Mouse (Mus musculus) heart, postnatal 0 days (tissue): ENCODE measurements around the gene Aoah. TPM values are rescaled to one million over a fixed set of nuclear protein-coding genes. Genes with fewer than 3 reads are reported as not detected.

ENCODE experiments used
- ATAC-seq: fragments of 200-750 bp; cut with Nextera tagmentation; 2 replicates; pipeline ENCODE4 v1.8.0; 2017; ENCODE audit warnings: low read depth, moderate number of reproducible peaks, moderate library complexity; ENCODE audit not compliant: insufficient read depth
- DNase-seq: peaks from one replicate; pipeline ENCODE4 v3.0.0-alpha.2; 2016; ENCODE audit warnings: low spot score
- H3K27ac ChIP-seq: fragments of 300-500 bp; sonication (generic); 2 replicates; pipeline ENCODE4 v1.5.1; 2014; ENCODE audit warnings: low read depth, mild to moderate bottlenecking
- H3K27me3 ChIP-seq: fragments of 300-500 bp; sonication (generic); 2 replicates; pipeline ENCODE4 v1.6.1; 2014; ENCODE audit warnings: low read length, mixed read lengths; ENCODE audit not compliant: control insufficient read depth, insufficient read depth
- H3K36me3 ChIP-seq: fragments of 300-500 bp; sonication (generic); replicated peaks from 2 replicates; pipeline ENCODE4 v1.6.1; 2014; ENCODE audit warnings: low read length, mixed read lengths; ENCODE audit not compliant: control insufficient read depth, insufficient read depth
- H3K4me1 ChIP-seq: fragments of 300-500 bp; sonication (generic); 2 replicates; pipeline ENCODE4 v1.6.1; 2014; ENCODE audit warnings: antibody characterized with exemption; ENCODE audit not compliant: control insufficient read depth, insufficient read depth
- H3K4me2 ChIP-seq: fragments of 300-500 bp; sonication (generic); 2 replicates; pipeline ENCODE4 v1.6.1; 2014; ENCODE audit warnings: low read depth, mild to moderate bottlenecking, low read length, moderate library complexity
- H3K4me3 ChIP-seq: fragments of 300-500 bp; sonication (generic); 2 replicates; pipeline ENCODE4 v1.5.1; 2014; ENCODE audit warnings: low read depth, low read length
- H3K9ac ChIP-seq: fragments of 300-500 bp; sonication (generic); replicated peaks from 2 replicates; pipeline ENCODE4 v1.6.1; 2014; ENCODE audit warnings: low read depth, low read length, mixed read lengths
- H3K9me3 ChIP-seq: fragments of 300-500 bp; sonication (generic); replicated peaks from 2 replicates; pipeline ENCODE4 v1.6.1; 2016; ENCODE audit warnings: low read length; ENCODE audit not compliant: control insufficient read depth
- CTCF ChIP-seq: IDR thresholded peaks from 2 replicates; pipeline ENCODE4 v1.5.1; 2016; ENCODE audit warnings: antibody characterized with exemption, control low read depth, low read depth
- EP300 ChIP-seq: IDR thresholded peaks from 2 replicates; pipeline ENCODE4 v1.6.1; 2016; ENCODE audit warnings: antibody characterized with exemption, low read depth
- WGBS: fragments of 180-500 bp; shearing (Covaris S2); extraction: QIAGEN DNeasy Blood & Tissue Kit; methylation state at CpG from one replicate; pipeline ENCODE4 v1.1.7; 2014; 5-methylcytosine and 5-hydroxymethylcytosine counted together
- polyA plus RNA-seq: library from polyadenylated mRNA; unstranded; fragments of >200 nt; fragmentation: Nextera tagmentation; extraction: Ambion mirVana; gene quantifications from 2 replicates; pipeline ENCODE4 v1.2.1, GENCODE M21; 2015
- total RNA-seq: library from RNA; depleted of rRNA; stranded (reverse); fragments of >200 nt; gene quantifications from 2 replicates; pipeline ENCODE4 v1.2.3, GENCODE M21; 2014; ENCODE audit warnings: low replicate concordance

Aoah gene
- total and polyA plus RNA-seq, 2 experiments from 2014 or later = 0.46 to 0.80 TPM

DNA sequence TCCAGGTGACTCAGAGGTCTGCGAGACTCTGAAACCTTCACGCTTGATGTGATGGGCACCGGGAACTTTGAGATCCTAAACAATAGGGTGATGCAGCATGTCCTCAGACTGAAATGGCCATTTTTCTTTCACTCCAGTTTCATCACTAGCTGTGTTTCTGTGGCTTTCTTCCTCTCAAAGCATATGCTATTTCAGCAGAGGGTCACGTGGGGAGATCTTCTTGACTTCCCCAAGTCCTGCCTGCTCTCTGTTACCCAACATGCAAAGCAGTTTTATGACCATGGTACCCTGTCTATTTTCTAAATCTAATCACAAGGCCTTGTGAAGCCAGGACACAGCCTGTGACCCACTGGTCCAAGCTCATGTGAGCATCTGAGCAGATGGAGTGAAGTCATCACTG, 6.0 kb upstream of the Aoah start:
- no peak for ATAC-seq
- no peak for TF ChIP-seq EP300
- no peak for TF ChIP-seq CTCF

DNA sequence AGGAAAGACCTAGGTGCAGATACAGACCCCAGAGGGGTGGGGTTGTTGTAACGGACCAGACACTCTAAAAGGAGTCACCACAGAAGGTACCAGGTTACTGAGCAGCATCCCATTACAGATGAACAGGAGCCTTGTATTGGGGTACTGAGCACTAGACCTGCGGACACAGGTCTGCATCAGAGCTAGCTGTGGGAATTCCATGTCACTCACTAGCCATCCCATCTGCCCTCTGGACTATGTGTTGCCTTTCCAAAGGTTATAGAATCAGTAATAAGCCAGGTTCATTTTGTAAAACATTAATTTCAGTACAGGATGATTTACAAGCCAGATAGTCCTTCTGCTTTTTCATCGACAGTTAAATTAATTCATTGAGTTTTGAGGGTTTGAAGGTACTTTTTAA, 2.7 kb downstream of the Aoah start:
- 75% methylated on average over 3 of the region's 3 CpGs for WGBS
- H3K27me3 ChIP-seq = no peaks in the 10 kb centered on the region
- no peak overlapping the region for H3K4me3 ChIP-seq
- ATAC-seq (no peak), DNase-seq (no peak)
- no peak overlapping the region for H3K27ac ChIP-seq
- H3K9ac ChIP-seq = no peak overlapping the region
- no peak overlapping the region for H3K4me2 ChIP-seq
- H3K9me3 ChIP-seq = no peaks in the 10 kb centered on the region
- H3K4me1 ChIP-seq = no peaks in the 10 kb centered on the region
- no peaks in the 10 kb centered on the region for H3K36me3 ChIP-seq
- no peak for TF ChIP-seq CTCF
- TF ChIP-seq EP300 = no peak

More for the DNA sequence above, 6.0 kb upstream of the Aoah start:
- no peak overlapping the region for H3K27ac ChIP-seq
- WGBS = 79% methylated on average over 4 of the region's 4 CpGs
- no peaks in the 10 kb centered on the region for H3K36me3 ChIP-seq
- no peak overlapping the region for H3K4me3 ChIP-seq
- H3K9ac ChIP-seq = no peak overlapping the region
- H3K4me1 ChIP-seq = no peaks in the 10 kb centered on the region
- no peak for DNase-seq
- no peaks in the 10 kb centered on the region for H3K9me3 ChIP-seq
- H3K27me3 ChIP-seq = no peaks in the 10 kb centered on the region
- no peak overlapping the region for H3K4me2 ChIP-seq

DNA sequence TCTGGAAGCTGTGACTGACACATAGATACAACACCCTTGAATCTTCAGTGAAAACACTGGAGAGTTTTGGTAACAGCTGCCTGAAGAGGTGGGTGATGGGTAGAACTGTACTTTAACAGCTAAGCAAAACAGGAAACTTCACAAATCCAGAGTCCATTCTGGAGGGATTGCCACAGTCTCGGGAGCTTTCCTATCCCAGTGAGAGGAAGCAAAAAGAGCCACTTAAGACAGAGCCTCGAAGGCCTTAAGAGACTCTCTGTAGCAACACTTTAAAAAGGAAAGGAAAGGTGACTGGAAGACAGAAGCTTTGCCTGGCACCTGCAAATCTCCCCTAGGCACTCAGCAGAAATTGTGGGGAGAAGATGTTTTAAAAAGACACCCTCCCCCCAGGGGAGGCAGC, 4.6 kb downstream of the Aoah start:
- Histone ChIP-seq H3K27ac (no peak overlapping the region), H3K9ac (no peak overlapping the region), H3K4me3 (no peak overlapping the region), H3K36me3 (no peaks in the 10 kb centered on the region), H3K9me3 (no peaks in the 10 kb centered on the region), H3K27me3 (no peaks in the 10 kb centered on the region), H3K4me2 (no peak overlapping the region), H3K4me1 (no peaks in the 10 kb centered on the region)
- no peak for ATAC-seq
- TF ChIP-seq EP300 (no peak), CTCF (no peak)
- DNase-seq = no peak
- WGBS = 40% methylated on average over 2 of the region's 2 CpGs

DNA sequence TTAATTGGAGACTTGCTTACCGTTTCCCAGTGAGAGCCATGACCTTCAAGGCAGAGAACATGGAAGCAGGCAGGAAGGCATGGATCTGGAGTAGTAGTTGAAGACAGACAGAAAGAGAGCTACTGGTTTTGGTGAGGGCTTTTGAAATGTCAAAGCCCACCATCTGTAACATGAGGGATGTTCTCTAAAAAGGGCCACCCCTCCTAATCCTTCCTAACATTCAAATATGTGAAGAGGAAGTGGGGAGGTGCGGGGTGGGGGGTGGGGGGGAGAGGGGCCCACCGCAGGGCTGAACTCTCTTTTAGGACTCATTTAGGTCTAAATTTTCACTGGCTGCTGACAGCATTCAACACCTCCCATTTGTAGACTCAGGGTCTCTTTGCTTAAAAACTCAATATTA, 5.9 kb downstream of the Aoah start:
- no peak overlapping the region for H3K4me2 ChIP-seq
- H3K27ac ChIP-seq = no peak overlapping the region
- ATAC-seq (no peak), DNase-seq (no peak)
- H3K9me3 ChIP-seq = no peaks in the 10 kb centered on the region
- H3K36me3 ChIP-seq = no peaks in the 10 kb centered on the region
- H3K27me3 ChIP-seq = no peaks in the 10 kb centered on the region
- TF ChIP-seq CTCF = no peak
- TF ChIP-seq EP300 = no peak
- 73% methylated on average over 3 of the region's 3 CpGs for WGBS
- H3K9ac ChIP-seq = no peak overlapping the region
- no peaks in the 10 kb centered on the region for H3K4me1 ChIP-seq
- H3K4me3 ChIP-seq = no peak overlapping the region

DNA sequence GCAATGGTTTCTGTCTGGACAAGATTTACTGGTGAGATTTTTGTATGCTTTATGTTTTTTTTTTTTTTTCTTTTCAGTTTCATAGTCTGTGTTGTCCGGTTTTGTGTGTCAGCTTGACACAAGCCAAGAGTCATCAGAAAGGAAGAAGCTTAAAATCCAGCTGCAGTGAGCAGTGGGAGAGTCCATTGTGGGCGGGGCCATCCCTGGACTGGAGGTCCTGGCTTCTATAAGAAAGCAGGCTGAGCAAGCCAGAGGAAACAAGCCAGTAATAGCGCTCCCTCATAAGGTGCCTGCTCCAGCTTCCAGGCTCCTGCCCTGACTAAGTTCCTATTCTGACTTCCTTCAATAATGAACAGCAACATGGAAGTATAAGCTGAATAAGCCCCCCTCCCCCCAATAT, 6.7 kb downstream of the Aoah start:
- Histone ChIP-seq H3K9me3 (no peaks in the 10 kb centered on the region), H3K4me2 (no peak overlapping the region), H3K27me3 (no peaks in the 10 kb centered on the region), H3K36me3 (no peaks in the 10 kb centered on the region), H3K9ac (no peak overlapping the region), H3K4me3 (no peak overlapping the region), H3K27ac (no peak overlapping the region), H3K4me1 (no peaks in the 10 kb centered on the region)
- ATAC-seq (no peak), DNase-seq (no peak)
- 45% methylated on average over 3 of the region's 3 CpGs for WGBS
- TF ChIP-seq EP300 = no peak
- no peak for TF ChIP-seq CTCF

DNA sequence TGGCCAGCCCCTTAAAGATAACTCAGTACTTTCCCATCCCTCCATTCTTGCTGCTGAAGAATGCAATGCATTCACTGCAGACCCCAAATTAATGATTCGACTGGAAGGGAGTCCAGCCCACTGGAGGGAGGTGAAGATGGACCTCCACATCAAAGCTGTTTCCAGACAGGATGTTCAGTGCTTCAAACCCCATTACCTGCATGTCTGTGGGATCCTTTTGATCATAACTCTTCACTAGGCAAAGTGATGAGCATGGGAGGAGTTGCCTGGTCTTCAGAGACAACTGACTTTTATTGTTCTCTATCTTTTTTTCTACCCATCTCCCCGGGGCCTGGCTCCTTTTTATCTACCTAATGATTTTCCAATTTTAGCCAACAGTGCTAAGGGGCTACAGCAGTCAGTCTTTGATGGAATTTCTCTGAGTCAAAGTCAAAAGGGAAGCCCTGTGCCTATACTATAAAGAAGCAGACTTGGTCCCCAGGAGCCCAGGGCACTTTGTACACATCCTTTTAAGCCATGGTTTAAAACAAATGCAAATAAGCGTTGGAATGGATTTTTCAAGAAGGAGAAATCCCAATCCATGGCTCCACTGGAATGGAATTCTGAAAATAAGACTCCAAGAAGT, 18.0 kb downstream of the Aoah start:
- Histone ChIP-seq H3K4me2 (no peak overlapping the region), H3K27ac (no peak overlapping the region), H3K27me3 (no peaks in the 10 kb centered on the region), H3K4me1 (no peaks in the 10 kb centered on the region), H3K4me3 (no peak overlapping the region), H3K36me3 (no peaks in the 10 kb centered on the region), H3K9ac (no peak overlapping the region), H3K9me3 (no peaks in the 10 kb centered on the region)
- ATAC-seq = no peak
- WGBS = 59% methylated on average over 3 of the region's 3 CpGs
- no peak for DNase-seq
- TF ChIP-seq EP300 (no peak), CTCF (no peak)
